Mouse (Mus musculus): ENCODE data around the gene Sp100.
"Not testable (repeated sequence)": the region's sequence is repeated elsewhere in the genome, so short reads cannot be mapped to it uniquely, and the experiment has no call there.

GRCm38 (mm10) chr1:85636936-85637335 lies 12.9 kb upstream of the Sp100 start:
- TF ChIP-seq POLR2A (IDR thresholded peaks at IDR 0.05; ENCODE audit: insufficient read length, low read depth); E2F4 (IDR thresholded peaks at IDR 0.05; ENCODE audit: insufficient read depth): not testable (repeated sequence)
